Mouse (Mus musculus) embryonic stem cell, embryonic (primary cell): ENCODE measurements around the gene Itga5.
"Not testable (repeated sequence)": the region's sequence is repeated elsewhere in the genome, so short reads cannot be mapped to it uniquely, and the experiment has no call there.

Experiments used
- CTCF ChIA-PET, 4 experiments: fragments of 300-600 bp in 2 of 4; fragments of 350-600 bp in 2 of 4; sonication (Branson Sonifier 250); formaldehyde crosslinking; loops; one replicate each; lab custom pipeline; 2022; ENCODE audit warnings: inconsistent platforms in 2 of 4; lab: Charles Lee
- POLR2A ChIA-PET, 4 experiments: fragments of 300-600 bp in 2 of 4; fragments of 350-600 bp in 2 of 4; sonication (Branson Sonifier 250); formaldehyde crosslinking; loops; one replicate each; lab custom pipeline; 2022; ENCODE audit warnings: antibody characterized with exemption in 4 of 4, inconsistent platforms in 1 of 4; lab: Charles Lee

Itga5 gene

DNA sequence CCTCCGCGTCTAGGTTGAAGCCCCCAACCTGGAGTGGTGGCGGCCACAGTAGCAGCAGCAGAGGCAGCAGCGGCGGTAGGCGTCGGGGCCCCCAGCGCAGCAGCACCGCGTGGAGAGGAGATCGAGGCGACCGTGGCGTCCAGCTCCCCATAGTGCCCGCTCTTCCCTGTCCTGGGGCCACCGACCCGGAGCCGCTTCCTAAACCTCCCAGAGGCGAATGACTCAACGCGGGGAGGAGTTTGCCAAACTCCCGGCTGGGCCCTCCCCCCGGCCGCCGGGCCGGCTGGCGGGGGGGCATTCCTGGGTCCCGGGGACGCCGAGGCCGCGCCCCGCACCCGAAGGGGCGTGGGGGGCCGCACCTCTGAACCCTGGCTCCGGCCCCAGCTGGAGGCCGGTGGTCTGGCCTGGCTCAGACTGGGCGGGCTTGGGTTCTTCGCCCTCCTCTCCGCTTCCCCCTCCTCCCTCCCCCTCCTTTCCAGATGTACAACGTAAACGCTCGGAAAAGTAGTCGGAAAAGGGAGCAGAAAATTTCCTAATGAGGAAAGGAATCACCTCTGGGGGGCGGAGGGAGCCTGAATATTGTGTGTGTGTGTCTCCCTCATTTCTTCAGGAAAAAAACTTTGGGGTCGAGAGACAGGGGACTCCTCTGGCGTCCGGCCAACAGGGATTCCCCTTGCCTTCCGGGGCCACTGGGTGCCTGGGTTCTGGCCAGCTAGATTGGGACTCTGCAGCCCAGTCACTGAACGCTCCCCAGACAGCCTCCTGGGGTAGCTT lies at the start of gene Itga5:
Itga5 (minus strand) TSS at position 388 of the 774 bp plus-strand sequence.
- CTCF ChIA-PET: interaction anchor here in 3 of 4 experiments (0.6 to 2.1 kb wide), 8 partner anchors 22 to 672 kb away, joined by 3 to 7 read pairs (median 4); no protein-coding TSS in a partner anchor
- POLR2A ChIA-PET: interaction anchor here in 3 of 4 experiments (0.6 to 5.6 kb wide), 24 partner anchors 8 to 776 kb away, joined by 3 to 38 read pairs (median 4); partner anchors contain the start of genes Cbx5 (in 1 of the 3), Copz1 (in 1 of the 3) and Ppp1r1a (in 1 of the 3)

DNA sequence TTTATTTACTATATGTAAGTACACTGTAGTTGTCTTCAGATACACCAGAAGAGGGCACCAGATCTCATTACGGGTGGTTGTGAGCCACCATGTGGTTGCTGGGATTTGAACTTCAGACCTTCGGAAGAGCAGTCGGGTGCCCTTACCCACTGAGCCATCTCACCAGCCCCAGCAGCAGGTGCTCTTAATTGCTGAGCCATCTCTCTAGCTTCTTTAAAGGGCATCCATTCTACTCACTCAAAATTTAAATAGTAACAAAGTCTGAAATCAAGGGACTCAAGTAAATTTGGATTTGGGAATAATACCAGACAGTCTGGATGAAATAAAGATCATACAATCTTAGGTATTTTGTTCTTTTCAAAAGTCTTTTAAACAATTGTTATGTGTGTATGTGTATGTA lies 39.0 kb upstream of the Itga5 start:
- POLR2A ChIA-PET: not testable (repeated sequence)
- CTCF ChIA-PET: interaction anchor here in 1 of 4 experiments (0.6 kb wide), 1 partner anchor 95 kb away, joined by 3 read pairs; no protein-coding TSS in a partner anchor

DNA sequence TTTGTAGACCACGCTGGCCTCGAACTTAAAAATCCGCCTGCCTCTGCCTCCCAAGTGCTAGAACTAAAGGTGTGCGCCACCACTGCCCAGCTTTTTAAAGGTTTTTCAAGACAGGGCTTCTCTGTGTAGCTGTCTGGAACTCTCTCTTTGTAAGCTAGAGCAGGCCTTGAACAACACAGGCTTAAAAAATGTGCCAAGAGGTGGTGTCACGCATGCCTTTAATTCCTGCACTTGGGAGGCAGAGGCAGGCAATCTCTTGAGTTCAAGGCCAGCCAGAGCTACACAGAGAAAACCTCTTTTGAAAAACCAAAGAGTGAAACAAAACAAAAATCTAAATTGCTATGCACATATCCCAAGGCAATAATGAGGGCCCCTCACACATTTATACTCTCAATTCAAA lies 34.8 kb upstream of the Itga5 start:
- POLR2A ChIA-PET: interaction anchor here in 1 of 4 experiments (1.2 kb wide), 1 partner anchor 19 kb away, joined by 3 read pairs; no protein-coding TSS in a partner anchor

DNA sequence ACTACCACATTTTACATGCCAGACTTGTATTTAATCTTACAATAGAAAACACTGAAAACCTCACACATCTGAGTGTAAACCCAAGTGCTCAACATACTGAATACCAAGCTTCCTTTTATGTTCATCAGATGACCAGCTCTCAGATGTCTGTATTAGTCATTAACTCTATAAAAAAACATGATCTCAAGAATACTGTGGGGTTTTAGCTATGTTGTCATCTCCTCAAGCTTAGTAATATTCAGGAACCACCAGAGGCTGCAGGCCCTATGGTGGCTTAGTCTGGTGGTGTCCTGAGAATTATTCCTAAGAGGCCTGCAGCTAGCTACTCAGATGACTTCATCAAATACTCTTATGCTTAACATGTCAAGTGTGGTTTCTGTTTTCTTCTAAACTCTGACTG lies 27.0 kb upstream of the Itga5 start:
- ChIA-PET POLR2A (interaction anchor here in 1 of 4 experiments (1.0 to 1.3 kb wide), 3 partner anchors 11 to 34 kb away, joined by 3 to 5 read pairs (median 3); no protein-coding TSS in a partner anchor), CTCF (no interaction called here)

More for the DNA sequence above, 34.8 kb upstream of the Itga5 start:
- CTCF ChIA-PET: interaction anchor here in 2 of 4 experiments (0.6 to 0.9 kb wide), 4 partner anchors 13 to 119 kb away, joined by 3 to 8 read pairs (median 5); no protein-coding TSS in a partner anchor

DNA sequence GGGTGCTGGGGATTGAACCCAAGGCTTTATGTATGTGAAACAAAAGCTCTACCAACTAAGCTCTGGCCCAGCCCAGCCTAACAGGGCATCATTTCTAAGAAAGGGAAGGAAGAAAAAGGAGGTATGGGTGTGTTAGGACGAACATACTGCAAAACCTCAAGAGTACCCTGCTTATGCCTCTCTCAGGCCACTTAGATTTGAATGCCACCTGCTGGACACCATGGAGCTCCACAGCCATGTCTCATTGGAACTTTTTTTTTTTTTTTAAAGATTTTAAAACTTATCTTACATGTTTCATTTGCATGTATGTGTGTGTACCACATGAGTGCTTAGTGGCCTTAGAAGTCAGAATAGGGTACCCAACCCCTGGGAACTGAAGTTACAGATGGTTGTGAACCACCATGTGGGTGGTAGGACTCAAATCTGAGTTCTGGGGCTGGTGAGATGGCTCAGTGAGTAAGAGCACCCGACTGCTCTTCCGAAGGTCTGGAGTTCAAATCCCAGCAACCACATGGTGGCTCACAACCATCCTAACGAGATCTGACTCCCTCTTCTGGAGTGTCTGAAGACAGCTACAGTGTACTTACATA lies 22.1 kb upstream of the Itga5 start:
- ChIA-PET CTCF (interaction anchor here (0.6 to 1.8 kb wide), 30 partner anchors 13 to 508 kb away, joined by 3 to 7 read pairs (median 4); partner anchors contain the start of gene Zfp385a (in 1 of the 4)), POLR2A (interaction anchor here in 1 of 4 experiments (0.6 to 6.9 kb wide), 5 partner anchors 12 to 244 kb away, joined by 3 to 38 read pairs (median 4); partner anchors contain the start of gene Itga5)

DNA sequence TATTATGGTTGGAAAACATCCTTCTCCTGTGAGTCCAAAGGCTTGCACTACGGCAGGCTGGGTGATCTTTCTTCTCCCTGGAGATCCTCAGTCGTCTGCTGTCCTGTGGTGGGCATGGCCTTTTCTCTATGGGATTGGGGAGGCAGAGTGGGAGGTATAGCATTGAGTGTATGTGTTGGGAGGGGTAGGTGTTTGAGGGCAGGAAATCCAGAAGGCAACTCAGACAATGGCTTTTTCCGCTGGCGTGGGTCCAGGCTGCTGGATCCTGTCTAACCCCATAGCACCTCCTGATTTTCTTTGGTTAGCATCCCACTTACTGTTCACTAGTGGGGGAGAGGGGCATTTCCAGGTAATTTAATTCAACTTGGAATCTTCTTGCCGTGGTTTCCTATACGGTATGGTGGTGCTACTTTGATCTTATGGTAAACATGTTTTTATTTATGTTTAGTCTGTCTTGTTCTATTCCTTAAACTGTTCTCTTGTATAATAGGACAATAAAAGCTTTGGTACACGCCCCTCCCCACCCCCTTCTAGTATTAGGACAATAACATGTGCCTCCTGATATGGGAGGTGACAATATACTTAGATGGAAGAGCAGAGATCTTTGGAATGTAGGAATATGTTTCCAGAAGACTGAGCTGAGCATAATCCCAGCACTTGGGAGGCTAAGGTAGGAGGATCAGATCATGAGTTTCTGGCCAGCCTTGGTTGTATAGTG lies 17.4 kb upstream of the Itga5 start:
- CTCF ChIA-PET: interaction anchor here in 1 of 4 experiments (1.2 kb wide), 1 partner anchor 60 kb away, joined by 3 read pairs; no protein-coding TSS in a partner anchor
- POLR2A ChIA-PET: interaction anchor here in 1 of 4 experiments (0.6 to 6.9 kb wide), 9 partner anchors 8 to 44 kb away, joined by 3 to 38 read pairs (median 3); partner anchors contain the start of genes Itga5 and Zfp385a

DNA sequence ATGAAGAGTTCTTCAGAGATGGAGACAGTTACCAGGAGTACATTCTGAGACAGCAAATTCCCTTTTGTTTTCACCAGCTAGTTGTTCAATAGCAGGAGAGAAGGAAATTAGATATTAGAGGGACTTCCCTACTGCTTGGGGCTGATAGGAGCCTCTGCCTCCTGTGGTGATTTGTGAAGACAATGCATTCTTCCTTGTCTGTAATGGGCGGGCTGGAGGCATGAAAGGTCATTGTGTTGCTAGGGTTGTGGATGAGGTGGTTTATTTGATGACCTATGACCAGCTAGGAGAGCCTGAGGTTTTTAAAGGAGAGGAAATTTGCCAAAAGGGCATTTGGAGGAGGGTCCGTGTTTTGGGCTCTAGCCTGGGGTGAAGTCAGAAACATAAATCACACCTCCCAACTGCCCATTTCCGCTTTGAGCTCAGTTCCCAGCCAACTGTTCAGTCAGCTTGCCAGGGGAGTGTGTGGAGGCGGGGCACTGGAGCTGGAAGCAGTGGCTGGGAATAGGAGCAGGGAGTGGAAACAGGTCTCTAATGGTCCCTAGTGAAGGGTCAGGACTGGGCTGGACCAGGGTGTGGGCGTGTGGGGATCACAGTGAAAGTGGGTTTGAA lies 16.3 kb upstream of the Itga5 start:
- CTCF ChIA-PET: interaction anchor here in 3 of 4 experiments (0.6 to 1.2 kb wide), 6 partner anchors 59 to 200 kb away, joined by 3 to 6 read pairs (median 3); partner anchors contain the start of gene Gpr84 (in 1 of the 3)
- POLR2A ChIA-PET: interaction anchor here in 3 of 4 experiments (0.6 to 6.9 kb wide), 17 partner anchors 11 to 1134 kb away, joined by 3 to 38 read pairs (median 3); partner anchors contain the start of gene Itga5 (in 1 of the 3)

DNA sequence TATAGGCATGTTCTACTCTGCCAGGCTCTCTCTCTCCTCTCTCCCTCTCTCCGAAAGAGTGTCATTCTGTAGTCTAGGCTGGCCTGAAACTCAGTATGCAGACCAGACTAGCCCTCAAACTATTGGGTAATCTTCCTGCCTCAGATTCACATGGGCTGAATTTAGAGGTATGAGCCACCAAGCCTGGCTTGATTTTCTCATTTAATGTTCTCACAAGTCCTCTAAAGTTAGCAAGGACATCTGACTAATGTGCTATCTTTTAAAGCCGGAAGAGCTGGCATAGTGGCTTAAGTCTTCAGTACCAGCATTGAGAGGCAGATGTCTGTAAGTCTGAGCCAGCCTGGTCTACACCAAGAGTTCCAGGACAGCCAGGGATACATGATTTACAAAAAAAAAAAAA lies 15.5 kb upstream of the Itga5 start:
- ChIA-PET POLR2A (interaction anchor here in 3 of 4 experiments (0.6 to 6.9 kb wide), 18 partner anchors 11 to 336 kb away, joined by 3 to 38 read pairs (median 3); partner anchors contain the start of gene Itga5 (in 1 of the 3)), CTCF (interaction anchor here in 2 of 4 experiments (0.6 to 1.2 kb wide), 4 partner anchors 21 to 199 kb away, joined by 3 to 6 read pairs (median 4); partner anchors contain the start of gene Gpr84 (in 1 of the 2))

DNA sequence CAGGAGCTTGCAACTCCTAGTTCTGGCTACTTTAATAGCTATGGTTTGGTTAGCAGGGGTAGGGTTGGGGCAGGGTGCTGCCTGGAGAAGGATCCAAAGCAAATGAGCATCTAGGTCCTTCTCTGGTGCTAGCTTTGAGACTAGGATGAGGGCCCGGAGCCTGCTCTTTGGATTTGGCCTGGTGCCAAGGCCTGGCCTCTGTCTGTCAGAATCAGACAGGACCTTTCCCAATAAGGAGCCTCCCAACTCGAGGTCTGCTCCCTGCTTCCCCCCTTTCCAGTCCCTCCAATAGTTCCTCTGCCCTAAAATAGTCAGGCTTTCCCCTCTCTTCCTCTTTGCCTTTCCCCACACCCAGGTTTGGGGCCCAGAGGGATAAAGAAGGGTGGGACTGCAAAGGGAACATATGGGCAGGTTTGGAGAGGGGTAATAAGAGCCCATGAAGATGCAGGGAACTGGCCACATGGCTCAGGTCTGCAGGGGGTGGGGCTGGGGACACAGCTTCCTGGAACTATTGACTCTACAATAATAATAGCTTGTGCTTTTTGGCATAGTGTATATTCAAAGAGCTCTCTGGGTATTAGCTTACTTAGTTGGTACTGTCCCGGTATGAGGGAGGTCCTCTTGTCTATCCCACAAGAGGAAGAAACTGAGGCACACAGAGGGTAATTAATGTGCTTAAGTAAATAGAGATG lies 12.2 kb upstream of the Itga5 start:
- ChIA-PET CTCF (no interaction called here), POLR2A (interaction anchor here in 1 of 4 experiments (0.5 kb wide), 1 partner anchor 111 kb away, joined by 3 read pairs; no protein-coding TSS in a partner anchor)

DNA sequence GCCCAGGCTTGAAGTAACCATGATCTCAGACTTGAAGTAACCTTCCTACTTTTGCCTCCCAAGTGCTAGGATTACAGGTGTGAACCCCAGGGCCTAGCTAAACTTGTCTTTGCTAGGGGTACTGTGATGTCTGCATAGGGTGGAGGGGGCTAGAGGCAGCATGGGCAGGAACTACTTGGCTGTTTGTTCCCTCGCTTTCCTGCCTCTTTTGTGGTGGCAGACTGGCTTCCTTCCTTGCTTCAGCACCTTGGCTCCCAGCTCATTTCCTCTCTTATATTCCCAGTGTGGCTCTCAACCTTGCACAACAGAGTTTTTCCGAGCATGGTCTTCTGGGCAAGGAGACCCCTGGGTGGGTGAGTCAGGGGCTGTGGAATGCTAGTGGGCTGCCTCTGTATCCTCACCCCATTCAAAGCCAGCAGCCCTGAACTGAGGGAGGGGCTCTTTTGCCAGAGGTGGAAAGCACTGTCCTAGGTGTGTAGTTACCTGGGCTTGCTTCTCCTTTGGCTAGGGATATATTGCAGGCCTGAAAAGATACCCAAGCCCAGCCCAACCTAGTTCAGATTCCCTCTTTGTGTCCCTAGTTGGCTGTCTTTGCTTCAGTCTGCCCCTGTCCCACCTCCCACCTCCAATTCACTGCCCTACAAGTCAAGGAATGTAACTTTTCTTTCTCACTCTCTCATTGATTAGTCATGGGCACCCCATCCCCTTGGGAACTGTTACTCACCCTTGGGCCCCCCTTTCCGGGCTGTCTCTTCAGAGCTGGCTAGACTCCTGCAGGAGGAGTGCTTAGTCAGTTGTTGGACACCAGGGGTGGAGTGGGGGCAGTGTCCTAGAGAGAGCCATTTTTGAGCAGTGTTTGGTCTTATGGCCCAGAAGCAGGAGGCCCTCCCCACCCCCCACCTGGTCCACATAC lies 11.4 kb upstream of the Itga5 start:
- CTCF ChIA-PET: interaction anchor here in 1 of 4 experiments (0.8 kb wide), 1 partner anchor 54 kb away, joined by 4 read pairs; no protein-coding TSS in a partner anchor
- POLR2A ChIA-PET: interaction anchor here in 2 of 4 experiments (0.5 to 1.9 kb wide), 6 partner anchors 11 to 139 kb away, joined by 3 to 5 read pairs (median 4); partner anchors contain the start of gene Cbx5 (in 2 of the 2)

DNA sequence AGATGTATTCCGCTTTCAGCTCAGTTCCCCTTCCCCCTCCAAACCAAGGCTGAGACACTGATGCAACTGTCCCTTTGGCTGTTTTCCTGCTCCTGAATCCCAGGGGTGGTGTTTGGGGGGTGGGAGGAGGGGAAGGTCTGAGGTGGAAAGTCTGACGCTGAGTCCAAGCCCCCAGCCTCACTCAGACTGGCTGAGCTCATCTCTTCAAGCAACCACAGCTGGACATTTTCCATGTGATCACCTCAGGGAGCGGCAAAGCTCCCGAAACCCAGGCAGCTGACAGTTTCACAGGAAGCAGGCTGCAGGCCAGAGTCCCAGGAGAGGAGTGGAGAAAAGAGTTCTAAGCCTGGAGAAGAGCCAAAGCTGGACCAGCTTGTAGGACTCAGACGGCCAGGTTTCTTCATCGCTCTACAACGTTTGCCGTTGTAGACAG lies 10.3 kb upstream of the Itga5 start:
- ChIA-PET CTCF (interaction anchor here in 1 of 4 experiments (0.8 to 1.0 kb wide), 2 partner anchors 11 to 53 kb away, joined by 4 read pairs; no protein-coding TSS in a partner anchor), POLR2A (interaction anchor here in 2 of 4 experiments (0.7 to 1.9 kb wide), 9 partner anchors 8 to 138 kb away, joined by 3 to 6 read pairs (median 4); partner anchors contain the start of gene Cbx5 (in 2 of the 2))

DNA sequence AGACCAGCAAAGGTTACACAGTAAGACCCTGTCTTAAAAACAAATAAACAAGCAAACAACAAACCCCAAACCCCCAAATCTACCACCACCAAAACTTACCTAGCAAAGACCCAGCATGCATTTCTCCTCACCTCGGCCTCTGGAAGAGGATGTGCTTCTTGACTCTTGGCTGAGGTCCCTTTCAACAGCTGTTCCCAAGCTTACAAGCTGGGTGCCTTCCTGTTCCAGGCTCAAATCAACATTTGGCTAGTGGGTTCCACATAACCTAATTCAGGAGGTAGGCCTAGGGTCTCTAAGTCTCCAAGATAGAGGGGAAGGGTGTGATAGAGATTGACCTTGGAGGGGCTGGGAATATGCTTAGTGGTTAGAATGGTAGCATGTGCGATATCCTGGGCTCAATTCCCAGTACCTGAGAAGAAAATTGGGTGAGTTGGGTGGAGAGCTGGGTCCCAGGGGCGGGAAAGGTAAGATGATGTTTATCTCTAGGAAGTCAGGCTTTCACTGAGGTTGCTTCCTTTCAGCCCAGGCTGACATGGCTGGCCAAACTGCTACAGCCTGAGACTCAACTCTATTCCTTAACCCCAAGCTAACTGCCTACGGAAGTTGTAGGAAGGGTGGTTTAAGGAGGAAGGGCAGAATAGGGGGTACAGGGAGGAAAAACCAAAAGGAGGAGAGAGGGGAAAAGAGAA lies 8.7 kb upstream of the Itga5 start:
- POLR2A ChIA-PET: interaction anchor here in 1 of 4 experiments (0.9 to 1.7 kb wide), 2 partner anchors 9 to 534 kb away, joined by 3 to 6 read pairs; no protein-coding TSS in a partner anchor
- CTCF ChIA-PET: interaction anchor here in 1 of 4 experiments (1.1 kb wide), 1 partner anchor 52 kb away, joined by 3 read pairs; no protein-coding TSS in a partner anchor

DNA sequence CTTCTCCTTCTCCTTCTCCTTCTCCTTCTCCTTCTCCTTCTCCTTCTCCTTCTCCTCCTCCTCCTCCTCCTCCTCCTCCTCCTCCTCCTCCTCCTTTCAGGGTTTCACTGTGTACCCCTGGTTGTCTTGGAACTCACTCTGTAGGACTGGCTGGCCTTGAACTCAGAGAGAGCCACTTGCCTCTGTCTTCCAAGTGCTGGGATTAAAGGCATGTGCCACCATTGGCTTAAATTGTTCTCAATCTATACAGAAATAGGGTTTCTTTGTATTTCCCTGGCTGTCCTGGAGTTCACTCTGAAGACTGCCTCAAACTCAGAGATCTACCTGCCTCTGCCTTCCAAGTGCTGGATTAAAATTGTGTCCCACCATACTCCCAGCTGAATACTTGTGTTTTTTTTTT lies 5.9 kb upstream of the Itga5 start:
- CTCF ChIA-PET: interaction anchor here in 1 of 4 experiments (0.7 kb wide), 1 partner anchor 212 kb away, joined by 3 read pairs; no protein-coding TSS in a partner anchor
- POLR2A ChIA-PET: no interaction called here

DNA sequence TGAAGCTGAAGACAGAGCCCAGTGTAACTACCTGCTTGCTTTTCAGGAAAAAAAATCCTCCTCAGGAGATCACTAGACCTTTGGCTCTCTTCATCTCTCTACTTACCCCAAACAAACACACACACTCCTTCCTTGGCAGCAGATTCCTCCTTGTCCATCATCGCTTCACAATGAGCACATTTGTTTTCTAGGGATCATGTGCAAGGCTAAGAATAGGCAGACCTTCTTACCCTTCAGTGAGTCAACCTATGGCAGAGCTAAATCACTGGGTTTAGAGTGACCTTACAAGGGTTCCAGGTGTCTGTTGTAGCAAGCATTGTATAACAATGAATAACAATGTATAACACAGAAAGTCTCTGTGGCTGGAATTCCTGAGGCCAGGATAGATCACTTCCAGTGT lies 5.2 kb upstream of the Itga5 start:
- CTCF ChIA-PET: interaction anchor here in 2 of 4 experiments (0.8 to 1.4 kb wide), 3 partner anchors 19 to 48 kb away, joined by 3 to 4 read pairs (median 3); no protein-coding TSS in a partner anchor
- POLR2A ChIA-PET: interaction anchor here in 2 of 4 experiments (0.6 to 1.6 kb wide), 5 partner anchors 9 to 145 kb away, joined by 3 to 7 read pairs (median 5); partner anchors contain the start of gene Cbx5 (in 1 of the 2)
